Mouse (Mus musculus) liver, adult (tissue): ENCODE measurements around the gene Trpm7.

Source experiments
- GATA4 ChIP-seq: IDR thresholded peaks from 2 replicates; pipeline ENCODE4 v1.6.1; 2014; ENCODE audit warnings: mild to moderate bottlenecking, low read length; ENCODE audit not compliant: insufficient replicate concordance

The Trpm7 gene

GRCm38 (mm10) chr2:126865501-126866199, 10.4 kb downstream of the Trpm7 start:
- TF ChIP-seq GATA4 = no peak

GRCm38 (mm10) chr2:126865026-126865425, 11.0 kb downstream of the Trpm7 start:
- TF ChIP-seq GATA4 = no peak

- TF ChIP-seq GATA4 = no peak
Measured at GRCm38 (mm10) chr2:126844751-126845150, 31.3 kb downstream of the Trpm7 start.

GRCm38 (mm10) chr2:126838848-126839247, 37.2 kb downstream of the Trpm7 start:
- no peak for TF ChIP-seq GATA4

GRCm38 (mm10) chr2:126817414-126817813, 58.6 kb downstream of the Trpm7 start:
- TF ChIP-seq GATA4 = no peak

- no peak for TF ChIP-seq GATA4
Measured at GRCm38 (mm10) chr2:126816644-126817347, 59.2 kb downstream of the Trpm7 start.

GRCm38 (mm10) chr2:126815822-126816221, 60.2 kb downstream of the Trpm7 start:
- TF ChIP-seq GATA4 = no peak

GRCm38 (mm10) chr2:126801980-126802379, 74.0 kb downstream of the Trpm7 start:
- no peak for TF ChIP-seq GATA4

GRCm38 (mm10) chr2:126798455-126798854, 77.6 kb downstream of the Trpm7 start:
- TF ChIP-seq GATA4 = no peak

- TF ChIP-seq GATA4 = no peak
Measured at GRCm38 (mm10) chr2:126795708-126796107, 80.3 kb downstream of the Trpm7 start.

GRCm38 (mm10) chr2:126792611-126793010, 83.4 kb downstream of the Trpm7 start:
- TF ChIP-seq GATA4 = no peak

GRCm38 (mm10) chr2:126787721-126788342, 88.2 kb downstream of the Trpm7 start:
- TF ChIP-seq GATA4 = no peak

- TF ChIP-seq GATA4 = no peak
Measured at GRCm38 (mm10) chr2:126783370-126783769, 92.7 kb downstream of the Trpm7 start, which contains the start of gene Usp50. Gene Usp50, minus strand, starts transcription at chr2:126783470.

- no peak for TF ChIP-seq GATA4
Measured at GRCm38 (mm10) chr2:126782433-126782832, 93.6 kb downstream of the Trpm7 start.

- TF ChIP-seq GATA4 = no peak
Measured at GRCm38 (mm10) chr2:126781478-126781877, 94.6 kb downstream of the Trpm7 start.

GRCm38 (mm10) chr2:126780286-126780685, 95.7 kb downstream of the Trpm7 start:
- no peak for TF ChIP-seq GATA4
